Mouse (Mus musculus) forebrain, embryonic 13.5 days (tissue): ENCODE results near the gene Sdhc. TPM values are rescaled to one million over a fixed set of nuclear protein-coding genes. Genes with fewer than 3 reads are reported as not detected.

Experiments used
- ATAC-seq: fragments of 200-750 bp; cut with Nextera tagmentation; 2 replicates; pipeline ENCODE4 v1.8.0; 2017
- H3K27ac ChIP-seq: fragments of 300-500 bp; sonication (generic); 2 replicates; pipeline ENCODE4 v1.5.1; 2015; ENCODE audit warnings: inconsistent platforms, mild to moderate bottlenecking, moderate library complexity
- H3K27me3 ChIP-seq: fragments of 300-500 bp; sonication (generic); 2 replicates; pipeline ENCODE4 v1.6.1; 2015; ENCODE audit warnings: mild to moderate bottlenecking, inconsistent platforms
- H3K36me3 ChIP-seq: fragments of 300-500 bp; sonication (generic); 2 replicates; pipeline ENCODE4 v1.6.1; 2015; ENCODE audit warnings: mild to moderate bottlenecking, inconsistent platforms; ENCODE audit not compliant: poor library complexity, severe bottlenecking
- H3K4me1 ChIP-seq: fragments of 300-500 bp; sonication (generic); 2 replicates; pipeline ENCODE4 v1.6.1; 2015; ENCODE audit warnings: inconsistent platforms
- H3K4me2 ChIP-seq: fragments of 300-500 bp; sonication (generic); 2 replicates; pipeline ENCODE4 v1.6.1; 2015; ENCODE audit warnings: inconsistent platforms, mild to moderate bottlenecking, moderate library complexity
- H3K4me3 ChIP-seq: fragments of 300-500 bp; sonication (generic); 2 replicates; pipeline ENCODE4 v1.5.1; 2015; ENCODE audit warnings: mild to moderate bottlenecking, inconsistent platforms
- H3K9ac ChIP-seq: fragments of 300-500 bp; sonication (generic); 2 replicates; pipeline ENCODE4 v1.6.1; 2015; ENCODE audit warnings: mild to moderate bottlenecking, inconsistent platforms
- H3K9me3 ChIP-seq: fragments of 300-500 bp; sonication (generic); replicated peaks from 2 replicates; pipeline ENCODE4 v1.6.1; 2016; ENCODE audit warnings: inconsistent platforms
- WGBS: fragments of 180-500 bp; shearing (Covaris S2); methylation state at CpG from one replicate; pipeline ENCODE4 v1.1.7; 2015; 5-methylcytosine and 5-hydroxymethylcytosine counted together
- polyA plus RNA-seq: library from polyadenylated mRNA; unstranded; fragments of >200 nt; fragmentation: Nextera tagmentation; extraction: Ambion mirVana; gene quantifications from 2 replicates; pipeline ENCODE4 v1.2.1, GENCODE M21; 2015

The Sdhc gene
- polyA plus RNA-seq, 1 experiment from 2014 or later: 229 TPM

- ATAC-seq: no peak
- WGBS: 39% methylated on average over 7 of the region's 7 CpGs
- no peak overlapping the region for H3K4me3 ChIP-seq
- H3K36me3 ChIP-seq: peaks cover 11% of the 10 kb centered on the region
- H3K27me3 ChIP-seq: no peaks in the 10 kb centered on the region
- H3K9ac ChIP-seq: no peak overlapping the region
- no peaks in the 10 kb centered on the region for H3K9me3 ChIP-seq
- no peak overlapping the region for H3K27ac ChIP-seq
- no peak overlapping the region for H3K4me2 ChIP-seq
- H3K4me1 ChIP-seq: no peaks in the 10 kb centered on the region
These were observed 27.5 kb downstream of the Sdhc start for GRCm38 (mm10) chr1:171122932-171123331.

DNA sequence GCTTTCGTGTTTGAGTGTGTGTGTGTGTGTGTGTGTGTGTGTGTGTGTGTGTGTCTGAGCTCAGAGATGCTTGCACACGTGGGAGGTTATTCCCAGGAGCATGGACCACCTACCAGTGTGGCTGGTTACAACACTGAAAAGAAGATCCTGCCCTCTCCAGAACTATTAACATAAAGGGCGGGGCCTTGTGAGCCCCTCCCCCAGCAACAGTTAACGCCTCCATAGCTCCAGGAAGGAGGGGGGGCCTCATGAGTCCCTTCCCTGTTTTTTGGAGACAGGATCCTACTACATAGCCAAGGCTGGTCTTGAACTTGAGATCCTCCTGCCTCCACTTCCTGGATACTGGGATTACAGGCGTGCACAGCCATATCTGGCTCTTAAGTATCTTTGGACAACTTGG is 28.6 kb downstream of the Sdhc start:
- ATAC-seq: no peak
- WGBS: 48% methylated on average over 5 of the region's 5 CpGs
- no peak overlapping the region for H3K27ac ChIP-seq

DNA sequence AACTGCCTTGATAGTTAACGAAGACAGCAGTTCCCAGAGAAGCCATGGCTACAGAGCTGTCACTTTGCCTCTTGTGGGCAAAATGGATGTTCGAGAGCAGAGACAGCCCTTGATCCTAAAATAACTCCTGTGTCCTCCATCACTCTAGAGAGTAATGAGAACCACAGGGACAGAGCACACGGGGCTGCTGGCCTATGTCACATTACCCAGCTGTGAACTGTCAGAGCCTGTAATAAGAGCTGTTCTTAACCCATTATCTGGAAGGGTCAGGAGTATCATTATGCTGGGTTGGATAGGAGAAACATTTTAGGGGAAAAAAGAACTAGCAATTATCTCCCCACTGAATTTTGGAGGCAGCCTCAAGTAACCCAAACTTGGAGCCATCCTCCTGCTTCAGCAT is 29.5 kb downstream of the Sdhc start:
- H3K4me2 ChIP-seq: no peak overlapping the region
- no peak for ATAC-seq
- no peaks in the 10 kb centered on the region for H3K4me1 ChIP-seq
- no peak overlapping the region for H3K9ac ChIP-seq
- H3K36me3 ChIP-seq: no peaks in the 10 kb centered on the region
- no peak overlapping the region for H3K27ac ChIP-seq
- H3K27me3 ChIP-seq: no peaks in the 10 kb centered on the region
- H3K9me3 ChIP-seq: no peaks in the 10 kb centered on the region
- WGBS: 74% methylated on average over 3 of the region's 3 CpGs
- H3K4me3 ChIP-seq: no peak overlapping the region

More for the DNA sequence above, 28.6 kb downstream of the Sdhc start:
- no peak overlapping the region for H3K4me3 ChIP-seq
- H3K4me2 ChIP-seq: no peak overlapping the region
- no peaks in the 10 kb centered on the region for H3K27me3 ChIP-seq
- H3K9me3 ChIP-seq: no peaks in the 10 kb centered on the region
- H3K4me1 ChIP-seq: no peaks in the 10 kb centered on the region
- H3K36me3 ChIP-seq: peaks cover 3% of the 10 kb centered on the region; the same call in 1 of the 2 replicates
- H3K9ac ChIP-seq: no peak overlapping the region

DNA sequence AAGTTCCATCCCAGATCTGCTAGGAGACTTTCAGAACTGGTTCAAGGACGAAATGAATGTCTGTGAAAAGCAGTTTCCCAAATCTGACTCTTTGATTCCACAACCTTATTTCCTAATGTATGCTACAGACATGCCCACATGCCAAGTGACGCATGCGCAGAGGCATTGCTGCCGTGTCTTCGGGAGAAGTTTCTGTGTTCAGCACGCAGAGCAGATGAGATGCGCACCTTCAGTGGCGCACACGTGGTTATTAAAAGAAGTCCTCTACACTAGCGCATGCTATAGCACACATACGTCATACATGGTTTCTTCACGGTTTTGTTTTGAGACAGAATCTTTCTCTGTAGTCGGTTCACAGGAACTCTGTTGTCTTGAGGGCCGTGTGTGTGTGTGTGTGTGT is 31.0 kb downstream of the Sdhc start:
- Histone ChIP-seq H3K4me3 (no peak overlapping the region), H3K36me3 (no peaks in the 10 kb centered on the region), H3K27ac (no peak overlapping the region), H3K9me3 (no peaks in the 10 kb centered on the region), H3K9ac (no peak overlapping the region), H3K4me1 (no peaks in the 10 kb centered on the region), H3K27me3 (no peaks in the 10 kb centered on the region), H3K4me2 (no peak overlapping the region)
- no peak for ATAC-seq
- WGBS: 85% methylated on average over 14 of the region's 14 CpGs

- Histone ChIP-seq H3K27me3 (no peaks in the 10 kb centered on the region), H3K9me3 (no peaks in the 10 kb centered on the region), H3K4me1 (peaks cover 3% of the 10 kb centered on the region), H3K27ac (no peak overlapping the region), H3K4me3 (no peak overlapping the region), H3K36me3 (no peaks in the 10 kb centered on the region), H3K9ac (no peak overlapping the region), H3K4me2 (no peak overlapping the region)
- ATAC-seq: no peak
- WGBS: 94% methylated on average over 5 of the region's 5 CpGs
These were observed 31.4 kb downstream of the Sdhc start for GRCm38 (mm10) chr1:171118996-171119395.

DNA sequence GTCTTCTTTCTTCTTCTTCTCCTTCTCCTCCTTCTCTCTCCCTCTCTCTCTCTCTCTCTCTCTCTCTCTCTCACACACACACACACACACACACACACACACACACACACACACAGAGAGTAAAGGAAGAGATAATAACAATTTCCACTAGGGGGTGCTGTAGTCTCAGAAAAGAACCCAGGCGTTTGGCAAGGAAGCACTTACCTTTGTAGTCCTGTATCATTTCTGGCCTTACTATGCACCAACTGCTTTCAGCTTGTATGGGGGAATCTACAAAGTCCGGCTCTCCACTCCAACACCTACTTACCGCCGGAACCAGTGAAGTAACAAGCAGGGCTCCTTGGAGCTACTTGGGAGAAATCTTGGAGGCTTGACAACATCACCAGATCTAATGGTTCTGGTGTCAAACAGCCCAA is 32.1 kb downstream of the Sdhc start:
- Histone ChIP-seq H3K36me3 (no peaks in the 10 kb centered on the region), H3K9me3 (no peaks in the 10 kb centered on the region), H3K4me2 (no peak overlapping the region), H3K4me3 (no peak overlapping the region), H3K27ac (no peak overlapping the region), H3K27me3 (no peaks in the 10 kb centered on the region), H3K9ac (no peak overlapping the region), H3K4me1 (peaks cover 11% of the 10 kb centered on the region)
- WGBS: 13% methylated on average over 4 of the region's 4 CpGs
- peak; percentile 44; the same call in 1 of the 2 replicates for ATAC-seq

GRCm38 (mm10) chr1:171116280-171116679 is 34.1 kb downstream of the Sdhc start:
- Histone ChIP-seq H3K4me1 (peaks cover 19% of the 10 kb centered on the region), H3K27me3 (no peaks in the 10 kb centered on the region), H3K4me3 (no peak overlapping the region), H3K4me2 (no peak overlapping the region), H3K9ac (no peak overlapping the region), H3K9me3 (no peaks in the 10 kb centered on the region), H3K27ac (no peak overlapping the region), H3K36me3 (no peaks in the 10 kb centered on the region)
- no peak for ATAC-seq
- WGBS: 82% methylated on average over 4 of the region's 4 CpGs

DNA sequence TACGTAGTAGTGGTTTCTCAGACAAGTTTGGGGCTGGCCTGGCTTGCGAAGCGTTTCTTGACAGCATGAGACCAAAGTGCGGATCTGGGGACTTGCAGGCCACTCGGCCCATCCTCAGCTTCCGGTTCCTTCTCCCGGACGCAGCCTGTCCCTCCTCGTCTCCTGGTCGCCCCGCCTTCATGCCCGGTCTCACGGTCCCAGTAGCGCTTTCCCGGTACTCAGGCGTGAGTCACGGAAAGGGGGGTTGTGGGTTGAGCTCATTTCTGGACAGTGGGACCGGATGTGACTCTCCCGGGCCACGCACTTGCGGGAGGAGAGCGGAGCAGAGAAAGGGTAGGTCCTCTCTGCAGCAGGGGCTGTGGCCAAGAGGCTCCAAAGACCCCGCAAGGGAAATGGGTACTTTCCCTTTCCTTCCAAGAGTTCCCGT is 36.5 kb downstream of the Sdhc start, which contains the start of gene Cfap126:
Gene Cfap126, plus strand, starts transcription at position 46 of the 427 bp plus-strand sequence.
- H3K36me3 ChIP-seq: no peaks in the 10 kb centered on the region
- H3K4me3 ChIP-seq: peak within 1 kb of the TSS; percentile 51
- WGBS: under 1% methylated on average over 24 of the region's 24 CpGs
- H3K27ac ChIP-seq: 0 out of 2 replicates have a peak within 1 kb of the TSS, but pooled peaks have one; percentile 44
- ATAC-seq: peak; percentile 8; the same call in 1 of the 2 replicates
- H3K27me3 ChIP-seq: no peaks in the 10 kb centered on the region; the same call in 1 of the 2 replicates
- H3K9me3 ChIP-seq: no peaks in the 10 kb centered on the region
- peak within 1 kb of the TSS; percentile 74 for H3K9ac ChIP-seq
- peaks cover 24% of the 10 kb centered on the region for H3K4me1 ChIP-seq
- H3K4me2 ChIP-seq: peak within 1 kb of the TSS; percentile 76

GRCm38 (mm10) chr1:171112986-171113385 is 37.4 kb downstream of the Sdhc start:
- H3K36me3 ChIP-seq: no peaks in the 10 kb centered on the region
- H3K4me1 ChIP-seq: peaks cover 24% of the 10 kb centered on the region
- H3K27me3 ChIP-seq: no peaks in the 10 kb centered on the region; the same call in 1 of the 2 replicates
- no peak overlapping the region for H3K27ac ChIP-seq
- H3K4me3 ChIP-seq: no peak overlapping the region
- 78% methylated on average over 4 of the region's 4 CpGs for WGBS
- H3K9ac ChIP-seq: no peak overlapping the region
- ATAC-seq: no peak
- H3K4me2 ChIP-seq: no peak overlapping the region
- no peaks in the 10 kb centered on the region for H3K9me3 ChIP-seq

GRCm38 (mm10) chr1:171111781-171112575 is 38.4 kb downstream of the Sdhc start:
- H3K4me3 ChIP-seq: peak overlapping the region; percentile 44
- peak overlapping the region; percentile 61 for H3K4me2 ChIP-seq
- peak overlapping the region; percentile 68; the same call in 1 of the 2 replicates for H3K27ac ChIP-seq
- peaks cover 24% of the 10 kb centered on the region for H3K4me1 ChIP-seq
- no peaks in the 10 kb centered on the region; the same call in 1 of the 2 replicates for H3K27me3 ChIP-seq
- peak overlapping the region; percentile 61 for H3K9ac ChIP-seq
- peak; percentile 16; the same call in 1 of the 2 replicates for ATAC-seq
- 2% methylated on average over 15 of the region's 15 CpGs for WGBS
- H3K9me3 ChIP-seq: no peaks in the 10 kb centered on the region
- H3K36me3 ChIP-seq: no peaks in the 10 kb centered on the region

GRCm38 (mm10) chr1:171111020-171111780 is 39.2 kb downstream of the Sdhc start:
- Histone ChIP-seq H3K4me3 (peak overlapping the region; percentile 44), H3K27ac (peak overlapping the region; percentile 78), H3K4me1 (peaks cover 24% of the 10 kb centered on the region), H3K4me2 (peak overlapping the region; percentile 61), H3K9me3 (no peaks in the 10 kb centered on the region), H3K27me3 (no peaks in the 10 kb centered on the region; the same call in 1 of the 2 replicates), H3K36me3 (no peaks in the 10 kb centered on the region), H3K9ac (peak overlapping the region; percentile 65)
- ATAC-seq: peak; percentile 94
- WGBS: under 1% methylated on average over 38 of the region's 38 CpGs

- H3K36me3 ChIP-seq: no peaks in the 10 kb centered on the region
- 6% methylated on average over 15 of the region's 15 CpGs for whole genome bisulfite sequencing
- peak overlapping the region; percentile 65 for H3K9ac ChIP-seq
- peak overlapping the region; percentile 78 for H3K27ac ChIP-seq
- peak; percentile 64 for ATAC-seq
- no peaks in the 10 kb centered on the region; the same call in 1 of the 2 replicates for H3K27me3 ChIP-seq
- peak overlapping the region; percentile 61 for H3K4me2 ChIP-seq
- H3K4me1 ChIP-seq: peaks cover 24% of the 10 kb centered on the region
- H3K9me3 ChIP-seq: no peaks in the 10 kb centered on the region
- H3K4me3 ChIP-seq: peak overlapping the region; percentile 44
These were observed 39.8 kb downstream of the Sdhc start for GRCm38 (mm10) chr1:171110659-171111019.
